ENCODE assay signal across 10 mouse cellular contexts in the genomic region with DNA sequence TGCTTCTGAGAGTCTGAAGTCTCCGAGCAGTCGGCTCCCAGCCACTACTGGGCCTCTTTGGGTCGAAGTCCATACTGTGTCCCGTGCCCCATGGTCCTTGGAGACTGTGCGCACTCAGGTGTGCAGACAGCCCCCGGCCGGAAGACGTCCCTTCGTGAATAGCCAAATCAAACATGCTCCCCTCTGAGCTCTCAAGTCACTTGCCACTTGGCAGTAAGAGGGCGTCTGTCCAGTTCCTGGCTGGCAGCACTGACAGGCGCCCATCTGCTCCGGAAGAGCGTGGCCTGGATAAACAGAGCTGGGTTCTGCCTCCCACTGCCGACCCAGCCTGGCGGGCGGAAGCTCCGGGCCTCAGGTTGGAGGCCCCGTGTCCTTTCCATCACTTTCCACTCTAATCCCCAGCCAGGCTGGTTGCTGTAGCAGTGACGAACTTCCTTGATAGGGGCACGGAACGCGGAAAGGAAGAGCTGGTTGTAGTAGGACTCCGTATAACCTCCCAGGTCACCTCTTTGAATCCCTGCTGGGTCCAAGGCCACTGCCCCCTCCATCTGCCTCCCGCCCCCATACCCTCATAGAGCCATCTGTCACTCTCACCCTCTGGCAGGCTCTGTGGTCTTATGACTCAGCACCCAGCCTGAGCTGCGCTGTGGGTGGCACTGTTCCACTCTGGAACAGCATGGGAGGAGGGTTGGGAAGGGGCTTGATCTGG. TPM values are rescaled to one million over a fixed set of nuclear protein-coding genes. Genes with fewer than 3 reads are reported as not detected.
A peak's percentile ranks its signal among the peaks of the same experiment; 100 is the strongest.
DNase-seq lines count a peak whose midpoint lies in the region; ATAC-seq and TF ChIP-seq lines count a peak whose summit lies in the region.
"Had no signal": no experiment of that assay in that cellular context is flagged by ENCODE, and none has a peak within 500 bp of the region (broad histone marks: within the 10 kb centered on the region; RNA-seq: fewer than 3 reads in every experiment).

No protein-coding gene starts in this region.

- peaks cover 13% of the 10 kb centered on the region for H3K4me1 ChIP-seq in small intestine, adult 2 months (ENCODE audit: control insufficient read depth, insufficient read depth, insufficient read length, low read length)

- intact Hi-C loops in gastrocnemius, postnatal 36 days (cut with DNase I): no loop called here
- intact Hi-C loops in gastrocnemius, postnatal 14 days (cut with DNase I; ENCODE audit: low total_unique reads): no loop called here
- intact Hi-C loops in left cerebral cortex, postnatal 25 days (cut with DNase I): no loop called here

- peak overlapping the region; percentile 33 for H3K27ac ChIP-seq in small intestine, adult 2 months (ENCODE audit: insufficient read depth, low read depth, low read length)
- H3K27ac ChIP-seq: midbrain, embryonic 12.5 days had no signal

- TF ChIP-seq CTCF in small intestine, adult 2 months (IDR thresholded peaks at IDR 0.05; ENCODE audit: extremely low read depth, insufficient read length, insufficient replicate concordance, low read depth, low read length): no peak

- DNase-seq in gastrocnemius, adult 18-20 months (ENCODE audit: low spot score): peak; percentile 35
- no peak for DNase-seq in gastrocnemius, postnatal 36 days
- DNase-seq in adrenal gland, postnatal 10 days: peak; percentile 62
- peak; percentile 38 for DNase-seq in gastrocnemius, postnatal 14 days
- DNase-seq in kidney, adult 11 months: peak; percentile 86
- peak; percentile 47 to 72 for DNase-seq in left cerebral cortex, postnatal 25 days (ENCODE audit: low spot score in 2 of 2)

- peak overlapping the region; percentile 50 for H3K4me3 ChIP-seq in small intestine, adult 2 months (ENCODE audit: low read depth, low read length)
- H3K4me3 ChIP-seq: midbrain, embryonic 12.5 days had no signal

- no peak for ATAC-seq in activated CD4-positive, CD25-positive, alpha-beta regulatory T cell, adult 4 months

- 26% methylated on average over 25 of the region's 25 CpGs for WGBS in small intestine, adult 2 months

- peak; percentile 61 for TF ChIP-seq POLR2A in small intestine, adult 2 months (IDR thresholded peaks at IDR 0.05; ENCODE audit: low read depth, low read length)

- no peaks in the 10 kb centered on the region for H3K36me3 ChIP-seq in small intestine, adult 2 months (ENCODE audit: control insufficient read depth, insufficient read depth, low read length)
- H3K36me3 ChIP-seq: midbrain, embryonic 12.5 days had no signal

- no peaks in the 10 kb centered on the region for H3K27me3 ChIP-seq in small intestine, adult 2 months (ENCODE audit: control insufficient read depth, insufficient read depth, low read length)
- H3K27me3 ChIP-seq: CH12.LX; midbrain, embryonic 12.5 days had no signal

RNA-seq across cellular contexts. Expression of gene Dusp5, which starts 28.5 kb away (rescaled TPM):
- total RNA-seq in gastrocnemius, adult 18-20 months (2021): 1 to 10 TPM in 1 of 2 experiments, under 1 TPM in 1; 0.84 to 1.2 TPM
- total RNA-seq in gastrocnemius, postnatal 36 days (2021): 1 to 10 TPM; 1.1 to 1.2 TPM
- total RNA-seq in adrenal gland, postnatal 10 days (2021): 10 to 100 TPM in 1 of 2 experiments, 1 to 10 TPM in 1; 6.2 to 11.0 TPM
- 1 to 10 TPM; 1.3 to 2.2 TPM for total RNA-seq in gastrocnemius, postnatal 14 days (2021)
- 10 to 100 TPM in 1 of 2 experiments, 1 to 10 TPM in 1; 9.9 to 11.7 TPM for total RNA-seq in left cerebral cortex, postnatal 25 days (2021)
- 18.0 and 28.5 TPM in 2 replicates for polyA plus RNA-seq in small intestine, adult 2 months (2012; rRNA removed)
- polyA plus RNA-seq in activated CD4-positive, CD25-positive, alpha-beta regulatory T cell, adult 4 months (2017; shearing (Covaris generic)): 10 to 100 TPM; 10.2 to 11.4 TPM

Comparison
In these comparisons a context has a peak if more than half of its experiments do, and no peak if none do; other contexts are left out.
1. DNase-seq: peak in gastrocnemius, adult 18-20 months (single experiment), adrenal gland, postnatal 10 days (single experiment), gastrocnemius, postnatal 14 days (single experiment), kidney, adult 11 months (single experiment) and left cerebral cortex, postnatal 25 days (2 of 2); none in gastrocnemius, postnatal 36 days (0 of 2).